Mouse (Mus musculus) bone marrow macrophage, adult 2 months (primary cell): Measurements from ENCODE around the gene Vamp2.
A peak's percentile ranks its signal among the peaks of the same experiment; 100 is the strongest.

Source experiments
- CTCF ChIP-seq: IDR thresholded peaks from 2 replicates; pipeline ENCODE4 v1.5.1; 2012; ENCODE audit warnings: low read depth, mild to moderate bottlenecking, low read length, moderate library complexity
- POLR2A ChIP-seq: IDR thresholded peaks from 2 replicates; pipeline ENCODE4 v1.6.1; 2012; ENCODE audit warnings: mild to moderate bottlenecking, low read depth, low read length, borderline replicate concordance

- TF ChIP-seq CTCF (no peak), POLR2A (peak; percentile 95)
Measured at GRCm38 (mm10) chr11:69073065-69073888, 15.0 kb upstream of the Vamp2 start.
